Mouse (Mus musculus): ENCODE measurements around the gene Hcn3.

DNA sequence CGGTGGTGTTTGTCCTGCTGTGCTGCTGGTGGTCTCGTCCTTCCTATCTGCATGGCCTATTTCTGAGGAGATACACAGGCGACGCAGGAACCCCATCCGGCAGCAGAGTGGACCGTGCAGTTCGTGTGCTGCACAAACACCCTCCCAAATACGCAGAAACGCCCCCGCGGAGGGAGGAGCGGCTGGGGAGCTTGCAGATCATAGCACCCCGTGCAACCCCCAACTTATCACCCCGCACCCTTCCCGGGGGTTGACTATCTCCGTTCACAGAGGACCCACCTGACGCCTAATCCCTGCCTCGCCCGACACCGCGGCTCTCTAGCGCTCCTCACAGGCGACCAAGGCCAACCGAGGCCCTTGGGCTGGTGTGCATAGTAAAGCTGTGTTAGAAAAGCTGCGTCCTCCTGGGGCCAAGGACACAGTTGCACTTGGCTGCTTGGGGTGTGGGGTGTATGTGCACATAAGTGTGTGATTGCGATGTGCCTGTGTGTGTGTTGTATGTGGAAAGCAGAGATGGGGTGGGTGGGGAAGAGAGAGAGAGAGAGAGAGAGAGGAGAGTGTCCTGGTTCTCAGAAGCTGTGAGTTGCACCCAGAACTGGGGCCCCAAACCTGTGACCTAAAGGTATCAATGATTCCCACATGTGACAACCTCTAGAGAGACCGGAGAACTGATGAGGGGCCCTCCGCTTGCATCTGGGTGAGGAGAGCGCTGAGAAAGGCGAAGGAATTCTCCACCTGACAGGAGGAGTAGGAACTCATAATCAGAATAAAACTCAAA lies 27.5 kb downstream of the Hcn3 start:
- TF ChIP-seq POLR2A (IDR thresholded peaks at IDR 0.05; ENCODE audit: insufficient read depth, low read length), result no peak
- TF ChIP-seq EP300 (IDR thresholded peaks at IDR 0.05; ENCODE audit: insufficient read depth, low read depth, low read length), result no peak
